Mouse (Mus musculus) kidney, adult 2 months (tissue): ENCODE data around the gene Setd4. TPM values are rescaled to one million over a fixed set of nuclear protein-coding genes. Genes with fewer than 3 reads are reported as not detected.
A peak's percentile ranks its signal among the peaks of the same experiment; 100 is the strongest.

ENCODE experiments used
- DNase-seq: peaks from one replicate; pipeline ENCODE4 v3.0.0; 2021
- H3K27ac ChIP-seq: fragments of 200-500 bp; 2 replicates; pipeline ENCODE4 v1.5.1; 2012; ENCODE audit warnings: low read depth, low read length, control low read depth, inconsistent platforms; ENCODE audit not compliant: insufficient read depth
- H3K27me3 ChIP-seq: fragments of 200-500 bp; replicated peaks from 2 replicates; pipeline ENCODE4 v1.6.1; 2012; ENCODE audit warnings: mild to moderate bottlenecking, moderate library complexity, low read length, inconsistent platforms; ENCODE audit not compliant: control insufficient read depth, insufficient read depth
- H3K36me3 ChIP-seq: fragments of 200-500 bp; 2 replicates; pipeline ENCODE4 v1.6.1; 2012; ENCODE audit warnings: mild to moderate bottlenecking, moderate library complexity, low read length, inconsistent platforms; ENCODE audit not compliant: control insufficient read depth, insufficient read depth
- H3K4me1 ChIP-seq: fragments of 200-500 bp; 2 replicates; pipeline ENCODE4 v1.6.1; 2011; ENCODE audit warnings: low read length; ENCODE audit not compliant: control insufficient read depth, insufficient read depth
- H3K4me3 ChIP-seq: fragments of 200-500 bp; 2 replicates; pipeline ENCODE4 v1.5.1; 2011; ENCODE audit warnings: mild to moderate bottlenecking, low read depth, low read length, control low read depth; ENCODE audit not compliant: insufficient read depth
- CTCF ChIP-seq: fragments of 200-500 bp; conservative IDR thresholded peaks from 2 replicates; pipeline ENCODE4 v1.5.1; 2011; ENCODE audit warnings: low read depth, mild to moderate bottlenecking, control low read depth, low read length, moderate library complexity, mixed read lengths; ENCODE audit not compliant: insufficient read depth, insufficient read length
- POLR2A ChIP-seq: fragments of 200-500 bp; IDR thresholded peaks from one replicate; pipeline ENCODE4 v1.6.1; 2011; ENCODE audit warnings: low read depth, low read length, control low read depth
- WGBS: fragments of 180-500 bp; shearing (Covaris S2); methylation state at CpG from one replicate; pipeline ENCODE4 v1.1.7; 2018; 5-methylcytosine and 5-hydroxymethylcytosine counted together
- polyA plus RNA-seq: library from polyadenylated mRNA; depleted of rRNA; stranded (reverse); fragments of >200 nt; gene quantifications from 2 replicates; pipeline ENCODE4 v1.2.3, GENCODE M21; 2012

Setd4 gene
- polyA plus RNA-seq, 1 experiment, result 6.8 TPM

DNA sequence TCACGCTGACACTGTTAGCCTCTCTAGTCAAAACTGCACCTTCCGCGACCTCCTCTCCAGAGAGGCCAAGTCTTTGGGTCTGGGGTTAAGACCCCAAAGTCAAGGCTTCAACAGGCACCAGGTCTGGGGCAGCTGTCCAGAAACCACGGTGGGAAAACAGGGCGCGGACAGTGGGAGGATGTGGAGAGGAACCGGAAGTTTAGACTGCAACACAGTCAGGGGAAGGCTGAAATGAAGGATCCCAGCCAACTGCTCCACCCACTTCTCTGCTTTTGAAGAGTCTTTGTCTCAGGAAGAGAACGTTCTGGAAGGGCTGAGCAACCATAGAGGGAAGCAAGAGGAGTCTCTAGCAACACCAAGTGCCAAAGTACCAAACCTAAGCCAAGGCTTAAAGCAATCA, 46.2 kb downstream of the Setd4 start:
- Histone ChIP-seq H3K36me3 (no peaks in the 10 kb centered on the region), H3K4me1 (no peaks in the 10 kb centered on the region), H3K27ac (no peak overlapping the region), H3K27me3 (peaks cover 2% of the 10 kb centered on the region; the same call in 1 of the 2 replicates), H3K4me3 (no peak overlapping the region)
- DNase-seq, result no peak
- TF ChIP-seq POLR2A, result no peak
- no peak for TF ChIP-seq CTCF
- WGBS, result 47% methylated on average over 8 of the region's 8 CpGs

DNA sequence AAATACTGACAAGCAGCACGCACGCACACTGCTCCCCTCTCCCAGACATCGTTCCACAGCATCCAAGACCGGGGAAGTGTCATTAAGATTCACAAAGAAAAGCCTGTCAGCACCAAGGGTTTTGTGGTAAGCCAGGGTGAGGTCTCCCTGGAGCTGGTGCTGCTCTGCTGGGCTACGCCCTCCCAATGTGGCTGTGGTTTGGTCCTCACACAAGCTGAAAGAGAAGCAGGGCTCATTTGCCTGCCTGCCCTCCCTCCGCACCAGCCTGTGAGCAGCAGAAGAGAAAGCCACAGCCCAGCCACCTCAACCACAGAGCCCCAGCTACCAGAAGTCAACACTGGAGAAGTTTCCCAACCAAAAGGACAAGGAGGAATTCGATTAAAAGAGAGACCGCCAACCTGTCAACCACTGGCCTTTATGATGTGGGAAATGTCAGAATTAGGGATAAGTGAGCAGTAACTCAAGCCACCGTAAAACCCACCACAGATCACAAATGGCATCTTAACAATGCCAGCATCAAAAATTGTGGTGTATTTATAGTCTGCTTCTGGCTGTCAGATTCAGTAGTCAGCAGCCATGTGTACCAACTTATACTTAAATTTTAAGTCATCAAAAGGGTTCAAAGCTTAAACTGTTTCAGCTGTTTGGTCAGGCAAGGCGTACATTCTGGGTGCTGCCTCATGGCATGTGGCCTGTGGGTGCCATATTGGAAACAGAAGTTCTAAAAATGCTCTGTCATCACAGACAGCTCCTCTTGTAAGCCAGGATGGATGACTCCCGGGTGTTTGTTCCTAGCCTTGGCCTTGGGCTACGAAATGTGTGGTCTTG, 51.0 kb downstream of the Setd4 start:
- no peak overlapping the region for H3K27ac ChIP-seq
- WGBS, result 89% methylated on average over 12 of the region's 12 CpGs
- no peaks in the 10 kb centered on the region for H3K4me1 ChIP-seq

DNA sequence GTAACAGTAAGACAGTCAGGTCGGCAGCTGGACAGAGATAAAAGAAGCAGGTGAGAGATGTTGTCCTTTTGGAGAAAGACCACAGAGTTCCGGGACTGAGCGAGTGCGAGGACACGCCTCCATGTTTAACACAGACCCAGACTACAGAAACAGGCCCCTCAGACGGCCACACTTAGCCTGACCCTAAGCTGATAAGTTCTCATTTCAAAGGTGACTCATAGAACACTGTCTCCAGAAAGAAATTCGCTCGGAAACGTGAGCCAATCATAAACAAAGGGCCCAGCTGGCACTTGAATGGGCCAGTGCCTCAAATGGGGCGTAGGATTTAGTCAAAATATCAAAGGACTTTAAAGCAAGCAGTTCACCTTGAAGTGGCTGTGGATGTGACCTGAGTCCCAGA, 54.6 kb downstream of the Setd4 start:
- Histone ChIP-seq H3K27ac (no peak overlapping the region), H3K4me1 (no peaks in the 10 kb centered on the region), H3K27me3 (no peaks in the 10 kb centered on the region), H3K36me3 (no peaks in the 10 kb centered on the region), H3K4me3 (no peak overlapping the region)
- TF ChIP-seq CTCF, result no peak
- no peak for TF ChIP-seq POLR2A
- no peak for DNase-seq
- WGBS, result 43% methylated on average over 10 of the region's 10 CpGs

More for the DNA sequence above, 51.0 kb downstream of the Setd4 start:
- H3K36me3 ChIP-seq, result no peaks in the 10 kb centered on the region
- no peak overlapping the region for H3K4me3 ChIP-seq
- TF ChIP-seq POLR2A (no peak), CTCF (no peak)
- H3K27me3 ChIP-seq, result no peaks in the 10 kb centered on the region
- no peak for DNase-seq

DNA sequence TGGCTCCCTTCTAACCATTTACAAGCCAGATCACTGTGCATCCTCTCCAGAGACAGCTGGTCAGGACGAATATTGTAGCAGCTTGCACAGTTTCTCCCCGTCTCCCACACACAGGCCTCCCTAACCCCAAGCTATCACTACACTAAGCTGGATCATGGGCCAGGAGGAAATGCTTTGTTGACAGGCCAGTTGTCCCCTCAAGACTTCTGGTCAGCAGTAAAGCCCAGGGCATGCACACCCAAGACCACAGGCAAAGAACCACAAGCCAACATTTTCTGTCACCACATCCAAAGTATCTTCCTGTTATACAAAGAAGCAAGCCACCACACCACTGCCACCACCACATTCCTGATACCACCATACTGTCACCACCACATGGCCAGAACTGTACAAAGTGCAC, 55.8 kb downstream of the Setd4 start:
- TF ChIP-seq CTCF (no peak), POLR2A (no peak)
- Histone ChIP-seq H3K4me3 (no peak overlapping the region), H3K4me1 (no peaks in the 10 kb centered on the region), H3K36me3 (no peaks in the 10 kb centered on the region), H3K27ac (no peak overlapping the region), H3K27me3 (no peaks in the 10 kb centered on the region)
- no peak for DNase-seq
- 64% methylated on average over 2 of the region's 2 CpGs for WGBS

DNA sequence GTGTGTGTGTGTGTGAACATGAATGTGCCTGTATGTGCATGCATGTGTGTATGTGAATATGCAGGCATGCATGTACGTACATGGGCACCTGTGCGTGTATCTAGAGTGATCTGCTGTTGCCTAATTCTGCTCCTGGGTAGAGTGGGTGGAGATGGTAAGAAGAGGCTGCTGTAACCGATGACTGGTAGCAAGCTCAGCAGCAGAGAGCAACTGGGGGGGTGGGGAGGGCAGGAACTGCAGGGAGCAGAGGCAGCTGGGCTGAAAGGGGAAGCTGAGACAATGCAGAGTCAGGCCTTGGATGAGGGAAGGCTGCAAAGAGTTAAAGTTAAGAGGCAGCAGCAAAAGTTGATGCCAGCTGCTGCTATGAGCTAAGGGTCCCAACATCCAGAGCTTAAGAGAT, 56.7 kb downstream of the Setd4 start:
- H3K4me1 ChIP-seq, result no peaks in the 10 kb centered on the region
- TF ChIP-seq POLR2A, result no peak
- TF ChIP-seq CTCF, result no peak
- no peak overlapping the region for H3K4me3 ChIP-seq
- no peaks in the 10 kb centered on the region for H3K27me3 ChIP-seq
- H3K36me3 ChIP-seq, result no peaks in the 10 kb centered on the region
- DNase-seq, result no peak
- 72% methylated on average over 3 of the region's 3 CpGs for WGBS
- H3K27ac ChIP-seq, result no peak overlapping the region

DNA sequence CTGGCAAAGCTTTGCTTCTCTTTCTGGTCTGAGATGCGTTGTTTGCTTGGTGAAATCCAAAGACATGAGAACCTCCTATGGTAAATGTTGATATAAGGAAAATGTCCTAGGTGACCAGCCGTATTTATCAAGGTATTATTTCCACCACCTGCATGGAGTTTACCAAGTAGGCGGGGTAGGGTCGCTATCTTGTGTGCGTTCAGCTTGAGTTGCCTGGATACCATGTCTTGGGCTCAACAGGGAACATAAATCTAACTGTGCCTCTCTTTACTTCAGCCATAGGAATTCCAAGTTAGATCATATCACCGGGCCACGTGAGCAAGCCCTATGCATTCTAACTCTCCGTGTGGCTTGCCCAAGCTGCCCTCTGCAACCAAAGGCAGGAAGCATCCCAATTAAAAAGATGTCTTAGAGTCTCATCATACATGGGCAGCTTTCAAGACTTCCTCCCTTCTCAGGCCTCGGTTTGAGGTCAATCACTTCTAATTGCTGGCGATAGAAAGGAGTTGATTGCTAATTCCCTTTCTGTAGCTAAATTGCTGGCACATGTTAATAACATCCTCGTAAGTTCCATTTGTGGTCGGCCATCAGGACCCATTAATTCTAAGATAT, 57.4 kb downstream of the Setd4 start:
- TF ChIP-seq POLR2A, result no peak
- TF ChIP-seq CTCF, result no peak
- Histone ChIP-seq H3K27me3 (no peaks in the 10 kb centered on the region), H3K4me3 (no peak overlapping the region), H3K27ac (no peak overlapping the region), H3K36me3 (no peaks in the 10 kb centered on the region), H3K4me1 (no peaks in the 10 kb centered on the region)
- 46% methylated on average over 12 of the region's 12 CpGs for WGBS
- no peak for DNase-seq

DNA sequence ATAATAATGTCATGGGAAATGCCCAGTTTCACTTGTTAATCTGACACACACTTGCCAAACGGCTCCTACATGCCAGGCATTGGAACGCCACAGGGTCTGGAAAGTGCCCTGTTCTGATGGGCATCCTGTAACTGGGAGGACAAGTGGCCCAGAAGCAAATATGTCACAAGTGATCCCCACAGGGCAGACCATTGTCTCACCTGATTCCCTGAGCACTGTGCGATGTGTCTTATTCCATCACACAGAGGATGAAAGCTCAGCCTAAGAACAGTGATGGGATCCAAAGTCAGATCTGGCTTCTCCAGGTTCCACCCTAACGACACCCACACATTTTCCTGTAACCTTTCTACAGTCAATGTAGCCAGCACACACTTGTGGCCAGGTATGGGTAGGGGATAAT, 58.9 kb downstream of the Setd4 start:
- Histone ChIP-seq H3K4me3 (no peak overlapping the region), H3K27ac (no peak overlapping the region), H3K4me1 (no peaks in the 10 kb centered on the region), H3K36me3 (no peaks in the 10 kb centered on the region), H3K27me3 (no peaks in the 10 kb centered on the region)
- no peak for DNase-seq
- WGBS, result 79% methylated on average over 4 of the region's 4 CpGs
- TF ChIP-seq CTCF (no peak), POLR2A (no peak)

DNA sequence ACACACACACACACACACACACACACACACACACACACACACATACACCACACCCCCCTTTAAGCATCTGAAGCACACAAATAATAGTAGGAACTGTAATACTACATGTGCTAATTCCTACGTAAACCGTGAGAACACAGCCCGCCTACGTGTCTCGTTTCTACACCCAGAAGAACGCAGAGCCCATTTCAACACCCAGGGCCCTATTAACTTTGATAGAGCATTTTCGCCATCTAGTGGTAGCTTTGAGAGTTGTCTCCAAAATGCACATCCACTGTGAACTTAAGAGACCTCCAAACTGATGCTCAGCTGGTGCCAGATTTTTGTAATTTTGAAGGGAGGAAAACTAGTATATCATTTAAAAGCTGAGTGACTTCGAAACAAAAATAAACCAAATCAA, 60.2 kb downstream of the Setd4 start:
- Histone ChIP-seq H3K27ac (no peak overlapping the region), H3K27me3 (no peaks in the 10 kb centered on the region), H3K4me1 (no peaks in the 10 kb centered on the region), H3K36me3 (no peaks in the 10 kb centered on the region), H3K4me3 (no peak overlapping the region)
- 1% methylated on average over 8 of the region's 8 CpGs for WGBS
- DNase-seq, result peak; percentile 57
- TF ChIP-seq CTCF (peak; percentile 43), POLR2A (no peak)
